Mouse (Mus musculus): ENCODE measurements around the gene Slc6a11. TPM values are rescaled to one million over a fixed set of nuclear protein-coding genes. Genes with fewer than 3 reads are reported as not detected.

Gene Slc6a11
- 0.02 TPM in 1 of 2 replicates, not detected in the other for polyA plus RNA-seq (2012; rRNA removed)

- H3K4me3 ChIP-seq (replicated peaks; ENCODE audit: extremely low read depth, low read depth, low read length): no peak within 1 kb of the TSS
- no peak for TF ChIP-seq POLR2A (IDR thresholded peaks at IDR 0.05; ENCODE audit: borderline replicate concordance, extremely low read depth, low read depth, low read length)
- TF ChIP-seq CTCF (IDR thresholded peaks at IDR 0.05; ENCODE audit: insufficient read depth, low read length): no peak
- 5% methylated on average over 76 of the region's 76 CpGs for whole genome bisulfite sequencing
- no peaks in the 10 kb centered on the region for H3K4me1 ChIP-seq (ENCODE audit: control insufficient read depth, insufficient read depth, low read length)
- no peak for DNase-seq
These were observed at the start of gene Slc6a11 for GRCm38 (mm10) chr6:114131122-114131872. TSS of gene Slc6a11 (plus strand) at chr6:114131241.

- no peak for DNase-seq
These were observed 43.9 kb upstream of the Slc6a11 start for GRCm38 (mm10) chr6:114087106-114087505.

DNA sequence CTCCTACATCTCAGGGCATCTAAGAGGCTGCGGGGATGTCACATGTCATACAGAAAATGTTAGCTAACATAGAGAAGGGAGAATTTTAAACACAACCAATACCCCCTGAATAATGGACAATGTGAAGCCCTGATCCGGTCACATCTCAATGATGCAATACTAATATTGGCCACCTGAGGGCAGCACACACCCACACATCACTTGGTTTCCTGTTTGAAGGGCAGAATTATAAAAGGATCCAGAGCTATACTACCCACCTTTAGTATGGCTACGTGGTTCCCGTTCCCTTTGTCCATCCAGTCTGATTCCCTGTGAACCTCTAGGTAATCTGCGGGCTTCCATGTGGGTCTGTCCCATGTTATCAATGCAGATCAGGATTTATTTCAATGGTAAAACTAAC, 41.4 kb upstream of the Slc6a11 start:
- Histone ChIP-seq H3K4me1 (ENCODE audit: control insufficient read depth, insufficient read depth, low read length) (no peaks in the 10 kb centered on the region), H3K4me3 (replicated peaks; ENCODE audit: extremely low read depth, low read depth, low read length) (no peak overlapping the region)
- 20% methylated on average over 5 of the region's 5 CpGs for WGBS
- TF ChIP-seq CTCF (IDR thresholded peaks at IDR 0.05; ENCODE audit: insufficient read depth, low read length) (peak; percentile 54), POLR2A (IDR thresholded peaks at IDR 0.05; ENCODE audit: borderline replicate concordance, extremely low read depth, low read depth, low read length) (no peak)
- DNase-seq: peak; percentile 28

More at GRCm38 (mm10) chr6:114087106-114087505, 43.9 kb upstream of the Slc6a11 start:
- no peak overlapping the region for H3K4me3 ChIP-seq (replicated peaks; ENCODE audit: extremely low read depth, low read depth, low read length)
- H3K4me1 ChIP-seq (ENCODE audit: control insufficient read depth, insufficient read depth, low read length): no peaks in the 10 kb centered on the region
- TF ChIP-seq POLR2A (IDR thresholded peaks at IDR 0.05; ENCODE audit: borderline replicate concordance, extremely low read depth, low read depth, low read length) (no peak), CTCF (IDR thresholded peaks at IDR 0.05; ENCODE audit: insufficient read depth, low read length) (no peak)
- WGBS: 19% methylated on average over 7 of the region's 7 CpGs

GRCm38 (mm10) chr6:114092216-114092615, 38.8 kb upstream of the Slc6a11 start:
- 38% methylated on average over 9 of the region's 9 CpGs for WGBS
- Histone ChIP-seq H3K4me1 (ENCODE audit: control insufficient read depth, insufficient read depth, low read length) (no peaks in the 10 kb centered on the region), H3K4me3 (replicated peaks; ENCODE audit: extremely low read depth, low read depth, low read length) (no peak overlapping the region)
- no peak for DNase-seq
- no peak for TF ChIP-seq POLR2A (IDR thresholded peaks at IDR 0.05; ENCODE audit: borderline replicate concordance, extremely low read depth, low read depth, low read length)
- TF ChIP-seq CTCF (IDR thresholded peaks at IDR 0.05; ENCODE audit: insufficient read depth, low read length): no peak

DNA sequence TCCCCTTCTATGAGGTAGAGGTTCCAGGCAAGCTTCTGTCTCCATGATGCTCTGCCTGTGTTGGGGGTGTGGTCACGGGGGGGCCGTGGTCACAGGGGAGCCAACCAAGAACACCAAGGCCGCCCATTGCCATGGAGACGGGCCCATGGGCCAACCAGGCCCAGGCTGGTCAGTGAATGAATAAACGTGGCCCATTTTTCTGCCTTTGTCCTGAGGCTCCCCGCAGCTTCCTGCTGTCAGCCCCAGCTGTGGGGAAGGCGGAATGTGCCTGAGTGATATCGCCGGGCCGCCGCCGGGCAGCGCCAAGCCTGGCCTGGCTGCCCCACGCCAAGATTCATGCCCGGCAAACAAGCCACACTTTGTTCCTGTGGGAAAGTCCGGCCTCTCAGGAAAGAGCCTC, 36.8 kb upstream of the Slc6a11 start:
- 65% methylated on average over 16 of the region's 16 CpGs for WGBS
- no peaks in the 10 kb centered on the region for H3K4me1 ChIP-seq (ENCODE audit: control insufficient read depth, insufficient read depth, low read length)
- no peak for DNase-seq
- no peak overlapping the region for H3K4me3 ChIP-seq (replicated peaks; ENCODE audit: extremely low read depth, low read depth, low read length)
- TF ChIP-seq CTCF (IDR thresholded peaks at IDR 0.05; ENCODE audit: insufficient read depth, low read length): no peak
- TF ChIP-seq POLR2A (IDR thresholded peaks at IDR 0.05; ENCODE audit: borderline replicate concordance, extremely low read depth, low read depth, low read length): no peak

GRCm38 (mm10) chr6:114096574-114096973, 34.5 kb upstream of the Slc6a11 start:
- no peak for TF ChIP-seq POLR2A (IDR thresholded peaks at IDR 0.05; ENCODE audit: borderline replicate concordance, extremely low read depth, low read depth, low read length)
- TF ChIP-seq CTCF (IDR thresholded peaks at IDR 0.05; ENCODE audit: insufficient read depth, low read length): no peak
- WGBS: 66% methylated on average over 6 of the region's 6 CpGs
- Histone ChIP-seq H3K4me3 (replicated peaks; ENCODE audit: extremely low read depth, low read depth, low read length) (no peak overlapping the region), H3K4me1 (ENCODE audit: control insufficient read depth, insufficient read depth, low read length) (no peaks in the 10 kb centered on the region)
- no peak for DNase-seq

GRCm38 (mm10) chr6:114101923-114102322, 29.1 kb upstream of the Slc6a11 start:
- no peak for DNase-seq
- TF ChIP-seq CTCF (IDR thresholded peaks at IDR 0.05; ENCODE audit: insufficient read depth, low read length): no peak
- no peak for TF ChIP-seq POLR2A (IDR thresholded peaks at IDR 0.05; ENCODE audit: borderline replicate concordance, extremely low read depth, low read depth, low read length)
- whole genome bisulfite sequencing: 67% methylated on average over 8 of the region's 8 CpGs
- Histone ChIP-seq H3K4me1 (ENCODE audit: control insufficient read depth, insufficient read depth, low read length) (no peaks in the 10 kb centered on the region), H3K4me3 (replicated peaks; ENCODE audit: extremely low read depth, low read depth, low read length) (no peak overlapping the region)

DNA sequence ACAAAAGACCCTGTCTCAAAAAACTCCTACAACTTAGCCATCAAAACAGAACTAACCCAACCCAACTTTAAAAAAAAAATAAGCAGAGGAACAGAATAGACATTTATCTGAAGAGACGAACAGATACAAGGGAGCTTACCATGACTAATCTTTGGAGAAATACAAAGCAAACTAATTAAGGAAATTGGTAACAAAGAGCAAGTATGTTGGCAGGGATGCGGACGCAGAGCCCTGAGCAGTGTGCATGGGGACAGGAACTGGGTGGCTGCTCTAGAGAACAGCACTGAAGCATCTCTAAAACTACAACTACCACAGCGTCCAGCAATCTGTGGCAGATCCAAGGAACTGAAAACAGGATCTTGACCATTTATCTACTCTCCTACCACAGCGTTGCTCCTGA, 11.5 kb upstream of the Slc6a11 start:
- DNase-seq: no peak
- Histone ChIP-seq H3K4me3 (replicated peaks; ENCODE audit: extremely low read depth, low read depth, low read length) (no peak overlapping the region), H3K4me1 (ENCODE audit: control insufficient read depth, insufficient read depth, low read length) (no peaks in the 10 kb centered on the region)
- 78% methylated on average over 5 of the region's 5 CpGs for WGBS
- TF ChIP-seq POLR2A (IDR thresholded peaks at IDR 0.05; ENCODE audit: borderline replicate concordance, extremely low read depth, low read depth, low read length): no peak
- TF ChIP-seq CTCF (IDR thresholded peaks at IDR 0.05; ENCODE audit: insufficient read depth, low read length): no peak

DNA sequence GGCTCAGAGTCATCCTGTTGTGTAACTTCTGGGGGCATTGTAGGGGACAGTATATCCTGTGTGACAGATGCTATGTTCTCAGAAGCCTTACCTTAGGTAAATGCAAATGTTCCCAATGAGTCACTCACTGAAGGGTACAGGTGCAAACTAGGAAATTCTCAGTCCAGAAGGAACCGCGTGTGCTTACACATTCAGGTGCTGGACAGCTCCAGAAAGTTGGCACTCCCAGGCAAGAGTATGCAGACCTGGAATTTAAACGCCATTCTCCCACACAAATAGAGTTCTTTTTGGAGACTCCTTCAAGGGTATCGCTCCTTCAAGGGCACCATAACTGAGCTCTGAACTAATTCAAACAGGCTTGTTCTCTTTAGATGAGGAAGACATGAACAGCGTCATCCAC, 5.5 kb upstream of the Slc6a11 start:
- TF ChIP-seq CTCF (IDR thresholded peaks at IDR 0.05; ENCODE audit: insufficient read depth, low read length): no peak
- TF ChIP-seq POLR2A (IDR thresholded peaks at IDR 0.05; ENCODE audit: borderline replicate concordance, extremely low read depth, low read depth, low read length): no peak
- Histone ChIP-seq H3K4me1 (ENCODE audit: control insufficient read depth, insufficient read depth, low read length) (no peaks in the 10 kb centered on the region), H3K4me3 (replicated peaks; ENCODE audit: extremely low read depth, low read depth, low read length) (no peak overlapping the region)
- DNase-seq: no peak
- 58% methylated on average over 5 of the region's 5 CpGs for WGBS

DNA sequence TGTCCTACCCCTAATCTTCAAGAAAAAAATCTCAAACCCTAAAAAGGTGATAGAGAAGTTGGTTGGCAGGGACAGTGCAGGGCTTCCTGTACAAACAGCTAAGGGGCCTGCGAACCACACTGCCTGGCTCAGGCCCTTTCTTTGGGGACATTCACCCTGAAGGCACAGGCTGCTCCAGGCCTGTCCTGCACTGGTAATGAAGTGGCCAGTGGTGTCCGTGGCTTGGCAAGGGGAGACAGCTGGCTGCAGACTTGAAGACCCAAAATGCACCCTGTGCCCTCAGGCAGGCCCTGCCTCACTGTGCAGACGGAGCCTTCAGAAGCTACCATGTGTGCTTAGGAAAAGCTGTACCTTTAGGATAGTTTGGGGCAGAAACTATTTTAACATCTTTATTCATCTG, 1.4 kb downstream of the Slc6a11 start:
- 69% methylated on average over 3 of the region's 3 CpGs for WGBS
- no peak for DNase-seq
- TF ChIP-seq POLR2A (IDR thresholded peaks at IDR 0.05; ENCODE audit: borderline replicate concordance, extremely low read depth, low read depth, low read length): no peak

More for the DNA sequence above, 1.4 kb downstream of the Slc6a11 start:
- Histone ChIP-seq H3K4me3 (replicated peaks; ENCODE audit: extremely low read depth, low read depth, low read length) (no peak overlapping the region), H3K4me1 (ENCODE audit: control insufficient read depth, insufficient read depth, low read length) (no peaks in the 10 kb centered on the region)

All from lung, adult 2 months (tissue).